Mouse (Mus musculus) ES-Bruce4 (cell line): ENCODE results near the gene Wdr82.

Source experiments
- CTCF ChIP-seq: IDR thresholded peaks from one replicate; pipeline ENCODE4 v1.8.1; 2011; ENCODE audit warnings: low read depth, low read length
- EP300 ChIP-seq: IDR thresholded peaks from 2 replicates; pipeline ENCODE4 v1.6.1; 2011; ENCODE audit warnings: low read depth, low read length; ENCODE audit not compliant: insufficient read depth
- POLR2A ChIP-seq: IDR thresholded peaks from one replicate; pipeline ENCODE4 v1.8.1; 2011; ENCODE audit warnings: low read length; ENCODE audit not compliant: insufficient read depth

DNA sequence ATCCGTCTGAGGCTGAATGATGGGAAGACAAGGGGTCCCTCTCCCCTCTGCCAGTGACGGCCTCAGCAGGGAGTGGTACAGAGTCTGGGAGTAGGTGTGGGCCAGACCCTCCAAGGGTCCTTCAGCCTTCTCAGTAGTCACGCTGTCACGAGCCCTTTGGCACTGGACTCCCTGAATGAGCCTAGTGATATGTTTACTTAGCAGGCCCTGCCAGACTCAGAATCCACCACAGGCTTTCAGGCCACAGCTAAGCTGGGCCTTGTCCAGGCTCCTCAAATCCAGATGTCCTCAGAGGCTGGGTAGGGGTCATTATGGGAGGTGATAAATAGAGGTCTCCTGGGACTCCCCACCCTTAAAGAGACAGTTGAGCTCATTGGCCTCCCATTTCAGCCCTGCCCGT, 37.5 kb downstream of the Wdr82 start:
- TF ChIP-seq EP300 (no peak), POLR2A (no peak), CTCF (no peak)
